Mouse (Mus musculus): Measurements from ENCODE around the gene Olfr1057.

DNA sequence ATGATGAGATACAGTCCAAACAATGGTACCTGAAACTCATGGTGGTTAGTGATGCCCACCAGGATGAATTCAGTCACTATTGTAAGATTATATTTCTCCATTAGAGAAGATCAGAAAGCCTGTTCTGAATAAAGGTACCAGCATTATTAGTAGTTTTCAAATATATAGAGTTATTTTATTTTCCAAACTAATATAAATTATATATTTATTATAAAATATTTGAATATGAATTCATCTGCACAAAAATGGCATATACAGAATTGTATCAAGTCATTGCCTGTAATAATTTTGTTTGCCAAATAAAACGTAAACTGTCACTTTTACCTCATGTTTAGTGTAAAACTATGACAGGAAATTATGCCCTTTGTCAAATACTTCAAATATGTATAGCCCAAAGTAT is 35.8 kb upstream of the Olfr1057 start, which contains the start of gene Olfr1061:
- TF ChIP-seq CTCF (IDR thresholded peaks at IDR 0.05; ENCODE audit: borderline replicate concordance, insufficient read depth, low read depth, low read length) = no peak
- TF ChIP-seq POLR2A (IDR thresholded peaks at IDR 0.05; ENCODE audit: borderline replicate concordance, insufficient read depth, low read length) = no peak

All from cerebellum, adult 2 months (tissue).